Mouse (Mus musculus): ENCODE results near the gene Ubl3. TPM values are rescaled to one million over a fixed set of nuclear protein-coding genes. Genes with fewer than 3 reads are reported as not detected.

Ubl3 gene
- polyA plus RNA-seq, 1 experiment, result 185 TPM

DNA sequence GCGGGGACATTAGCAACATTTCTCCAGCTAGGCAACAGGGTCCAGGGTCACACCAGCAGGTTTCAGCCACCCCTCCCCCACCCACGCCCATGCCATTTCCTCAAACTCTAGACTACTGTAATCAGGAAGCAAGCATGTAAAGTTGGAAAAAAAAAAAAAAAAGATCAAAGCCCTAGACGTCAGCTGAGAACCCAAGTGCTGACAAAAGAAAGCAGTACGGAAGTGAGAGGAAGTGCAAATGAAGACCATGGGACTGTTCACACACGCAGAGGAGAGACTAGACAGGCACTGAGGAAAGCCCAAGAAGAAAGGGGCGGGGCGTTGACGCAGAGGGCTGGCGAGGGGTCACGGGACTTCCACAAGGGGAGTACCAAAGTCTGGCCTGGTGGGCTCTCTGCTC lies 57.4 kb downstream of the Ubl3 start:
- Histone ChIP-seq H3K4me3 (ENCODE audit: insufficient read depth, low read length) (peak overlapping the region; percentile 36; the same call in 1 of the 2 replicates), H3K27ac (ENCODE audit: insufficient read depth, low read depth, low read length) (peak overlapping the region; percentile 82), H3K4me1 (ENCODE audit: control insufficient read depth, insufficient read depth, low read length) (peaks cover 25% of the 10 kb centered on the region)
- TF ChIP-seq CTCF (IDR thresholded peaks at IDR 0.05; ENCODE audit: low read depth, low read length), result no peak
- no peak for TF ChIP-seq POLR2A (IDR thresholded peaks at IDR 0.05; ENCODE audit: borderline replicate concordance, low read depth, low read length)

- TF ChIP-seq CTCF (IDR thresholded peaks at IDR 0.05; ENCODE audit: low read depth, low read length) (no peak), POLR2A (IDR thresholded peaks at IDR 0.05; ENCODE audit: borderline replicate concordance, low read depth, low read length) (no peak)
- Histone ChIP-seq H3K4me1 (ENCODE audit: control insufficient read depth, insufficient read depth, low read length) (peaks cover 25% of the 10 kb centered on the region), H3K27ac (ENCODE audit: insufficient read depth, low read depth, low read length) (no peak overlapping the region), H3K4me3 (ENCODE audit: insufficient read depth, low read length) (no peak overlapping the region)
Observed at GRCm38 (mm10) chr5:148494249-148494648, 58.3 kb downstream of the Ubl3 start.

DNA sequence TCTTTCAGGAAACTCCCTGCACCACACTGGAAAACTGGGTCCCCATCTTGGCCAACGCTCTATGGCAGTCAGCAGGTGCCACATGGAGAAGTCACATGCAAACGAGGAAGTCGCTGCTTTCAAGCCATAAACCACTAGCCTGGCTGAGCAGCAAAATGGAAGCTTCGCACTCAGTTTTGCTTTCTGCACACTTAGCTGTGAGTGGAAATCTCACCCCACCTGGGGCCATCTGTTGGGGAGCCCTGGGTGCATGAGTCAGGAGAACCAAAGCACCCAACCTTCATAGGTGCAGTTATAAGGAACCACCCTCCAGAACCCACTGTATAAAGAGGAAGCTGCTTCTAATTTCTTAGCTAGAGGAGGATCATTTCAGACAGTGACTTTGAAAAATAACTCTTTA lies 59.6 kb downstream of the Ubl3 start:
- H3K4me3 ChIP-seq (ENCODE audit: insufficient read depth, low read length), result no peak overlapping the region
- no peak for TF ChIP-seq CTCF (IDR thresholded peaks at IDR 0.05; ENCODE audit: low read depth, low read length)
- no peak for TF ChIP-seq POLR2A (IDR thresholded peaks at IDR 0.05; ENCODE audit: borderline replicate concordance, low read depth, low read length)
- H3K27ac ChIP-seq (ENCODE audit: insufficient read depth, low read depth, low read length), result peak overlapping the region; percentile 63
- H3K4me1 ChIP-seq (ENCODE audit: control insufficient read depth, insufficient read depth, low read length), result peaks cover 30% of the 10 kb centered on the region

DNA sequence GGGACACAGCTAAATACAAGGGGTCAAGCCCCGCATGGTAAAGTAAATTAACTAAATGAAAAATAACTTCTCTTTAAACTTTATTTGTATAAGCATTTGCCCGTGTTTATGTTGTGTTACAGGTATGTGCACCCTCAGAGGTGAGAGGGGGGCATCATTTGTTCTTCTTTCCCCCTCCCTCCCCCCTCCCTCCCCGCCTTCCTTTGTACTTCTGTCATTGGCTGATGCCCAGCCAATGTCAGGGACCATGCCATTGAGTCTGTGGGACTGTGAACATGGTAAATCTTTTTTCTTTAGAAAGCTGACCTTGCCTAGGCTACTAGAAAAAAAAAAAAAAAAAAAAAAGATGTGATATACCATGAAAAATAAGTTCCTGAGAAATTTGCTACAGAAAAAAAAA lies 62.2 kb downstream of the Ubl3 start:
- H3K4me3 ChIP-seq (ENCODE audit: insufficient read depth, low read length), result no peak overlapping the region
- H3K4me1 ChIP-seq (ENCODE audit: control insufficient read depth, insufficient read depth, low read length), result peaks cover 32% of the 10 kb centered on the region
- TF ChIP-seq POLR2A (IDR thresholded peaks at IDR 0.05; ENCODE audit: borderline replicate concordance, low read depth, low read length) (no peak), CTCF (IDR thresholded peaks at IDR 0.05; ENCODE audit: low read depth, low read length) (no peak)
- no peak overlapping the region for H3K27ac ChIP-seq (ENCODE audit: insufficient read depth, low read depth, low read length)

DNA sequence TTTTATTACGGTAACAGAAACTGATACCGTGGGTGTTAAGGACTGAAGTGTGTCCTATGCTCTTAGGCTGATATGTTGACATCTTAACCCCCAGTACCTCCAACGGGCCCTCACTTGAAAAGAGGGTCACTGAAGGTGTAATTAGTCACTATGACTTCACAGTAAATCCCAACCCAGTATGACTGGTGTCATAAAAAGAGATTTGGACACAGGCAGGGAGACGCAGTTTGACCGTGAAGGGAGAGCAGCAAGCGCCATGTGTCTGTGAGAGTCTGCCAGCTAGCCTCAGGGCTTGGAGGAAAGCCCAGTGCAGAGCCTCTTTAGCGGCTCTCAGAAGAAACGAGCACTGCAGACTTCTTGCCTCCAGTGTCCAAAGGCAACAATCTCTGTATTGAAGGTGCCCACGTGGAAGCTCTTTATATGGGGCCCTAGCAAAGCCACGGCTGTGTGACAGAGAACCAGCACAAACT lies 62.8 kb downstream of the Ubl3 start:
- H3K4me1 ChIP-seq (ENCODE audit: control insufficient read depth, insufficient read depth, low read length), result peaks cover 30% of the 10 kb centered on the region
- TF ChIP-seq CTCF (IDR thresholded peaks at IDR 0.05; ENCODE audit: low read depth, low read length) (no peak), POLR2A (IDR thresholded peaks at IDR 0.05; ENCODE audit: borderline replicate concordance, low read depth, low read length) (no peak)
- no peak overlapping the region for H3K27ac ChIP-seq (ENCODE audit: insufficient read depth, low read depth, low read length)
- H3K4me3 ChIP-seq (ENCODE audit: insufficient read depth, low read length), result no peak overlapping the region

- TF ChIP-seq POLR2A (IDR thresholded peaks at IDR 0.05; ENCODE audit: borderline replicate concordance, low read depth, low read length) (no peak), CTCF (IDR thresholded peaks at IDR 0.05; ENCODE audit: low read depth, low read length) (no peak)
- peaks cover 24% of the 10 kb centered on the region for H3K4me1 ChIP-seq (ENCODE audit: control insufficient read depth, insufficient read depth, low read length)
- no peak overlapping the region for H3K27ac ChIP-seq (ENCODE audit: insufficient read depth, low read depth, low read length)
- no peak overlapping the region for H3K4me3 ChIP-seq (ENCODE audit: insufficient read depth, low read length)
Observed at GRCm38 (mm10) chr5:148488891-148489723, 63.5 kb downstream of the Ubl3 start.

DNA sequence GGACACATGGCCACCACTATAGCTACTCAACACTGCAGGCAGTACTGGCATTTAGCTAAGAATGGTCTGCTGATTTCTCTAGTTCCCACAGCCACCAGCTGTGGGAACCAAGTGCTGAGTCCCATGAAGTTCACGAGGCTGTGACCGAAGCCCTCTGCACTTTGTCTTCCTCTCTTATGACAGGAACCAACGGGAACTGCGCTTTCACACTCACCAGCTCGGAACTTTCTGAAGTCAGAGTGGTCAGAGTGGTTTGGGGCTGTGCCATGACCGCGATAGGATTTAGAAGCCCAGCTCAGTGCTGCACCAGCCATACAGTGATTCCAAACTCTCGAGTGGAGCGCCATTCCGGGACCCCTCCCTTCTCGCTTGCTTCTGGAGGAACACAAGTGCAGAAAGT lies 66.4 kb downstream of the Ubl3 start:
- peak overlapping the region; percentile 6; the same call in 1 of the 2 replicates for H3K27ac ChIP-seq (ENCODE audit: insufficient read depth, low read depth, low read length)
- H3K4me3 ChIP-seq (ENCODE audit: insufficient read depth, low read length), result 0 out of 2 replicates have a peak overlapping the region, but pooled peaks have one; percentile 5
- H3K4me1 ChIP-seq (ENCODE audit: control insufficient read depth, insufficient read depth, low read length), result peaks cover 16% of the 10 kb centered on the region
- TF ChIP-seq CTCF (IDR thresholded peaks at IDR 0.05; ENCODE audit: low read depth, low read length) (no peak), POLR2A (IDR thresholded peaks at IDR 0.05; ENCODE audit: borderline replicate concordance, low read depth, low read length) (no peak)

- Histone ChIP-seq H3K4me1 (ENCODE audit: control insufficient read depth, insufficient read depth, low read length) (peaks cover 9% of the 10 kb centered on the region), H3K4me3 (ENCODE audit: insufficient read depth, low read length) (no peak overlapping the region), H3K27ac (ENCODE audit: insufficient read depth, low read depth, low read length) (no peak overlapping the region)
- TF ChIP-seq POLR2A (IDR thresholded peaks at IDR 0.05; ENCODE audit: borderline replicate concordance, low read depth, low read length) (no peak), CTCF (IDR thresholded peaks at IDR 0.05; ENCODE audit: low read depth, low read length) (no peak)
Observed at GRCm38 (mm10) chr5:148481745-148482144, 70.8 kb downstream of the Ubl3 start.

- H3K4me3 ChIP-seq (ENCODE audit: insufficient read depth, low read length), result no peak overlapping the region
- H3K27ac ChIP-seq (ENCODE audit: insufficient read depth, low read depth, low read length), result no peak overlapping the region
- TF ChIP-seq CTCF (IDR thresholded peaks at IDR 0.05; ENCODE audit: low read depth, low read length) (no peak), POLR2A (IDR thresholded peaks at IDR 0.05; ENCODE audit: borderline replicate concordance, low read depth, low read length) (no peak)
Observed at GRCm38 (mm10) chr5:148474346-148474745, 78.2 kb downstream of the Ubl3 start.

More at GRCm38 (mm10) chr5:148474346-148474745, 78.2 kb downstream of the Ubl3 start:
- no peaks in the 10 kb centered on the region for H3K4me1 ChIP-seq (ENCODE audit: control insufficient read depth, insufficient read depth, low read length)
